Mouse (Mus musculus) left cerebral cortex, postnatal 14 days (tissue): ENCODE data around the gene Gstp1. TPM values are rescaled to one million over a fixed set of nuclear protein-coding genes. Genes with fewer than 3 reads are reported as not detected.

Source experiments
- DNase-seq, 2 experiments: peaks; one replicate each; pipeline ENCODE4 v3.0.0; 2021 to 2022; ENCODE audit warnings: low spot score in 2 of 2, mixed read lengths in 1 of 2
- intact Hi-C: fragments of 180-260 bp; cut with DNase I; formaldehyde crosslinking; loops from one replicate; pipeline ENCODE4 v1.15.1; 2025
- total RNA-seq, 2 experiments: library from RNA; stranded (reverse); gene quantifications; 2 replicates each; pipeline ENCODE4 v1.2.3; 2021

Gene Gstp1
- total RNA-seq, 2 experiments from 2014 or later = 213 to 245 TPM

- DNase-seq = no peak
- intact Hi-C loops = no loop called here
Observed at GRCm38 (mm10) chr19:3990804-3991203, 47.0 kb downstream of the Gstp1 start.

DNA sequence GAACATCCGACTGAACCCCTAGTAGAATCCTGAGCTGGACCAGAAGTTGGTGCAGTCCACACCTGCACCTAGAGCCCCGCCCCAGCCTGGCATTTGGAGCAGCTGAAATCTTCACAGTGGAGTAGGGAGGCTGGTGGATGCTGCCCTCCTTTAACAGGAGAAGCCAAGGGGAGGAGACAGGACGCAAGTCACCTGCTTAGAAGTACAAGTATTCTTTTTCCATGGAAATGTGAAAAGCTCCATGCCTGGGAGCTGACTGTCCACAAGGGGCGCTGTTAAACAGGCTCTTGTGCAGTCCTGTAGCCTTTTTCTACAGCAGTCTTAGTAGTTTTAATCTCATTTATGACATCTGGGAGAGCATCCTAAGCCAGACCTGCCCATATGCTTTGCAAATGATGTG, 49.0 kb downstream of the Gstp1 start:
- no peak for DNase-seq
- intact Hi-C loops = no loop called here

DNA sequence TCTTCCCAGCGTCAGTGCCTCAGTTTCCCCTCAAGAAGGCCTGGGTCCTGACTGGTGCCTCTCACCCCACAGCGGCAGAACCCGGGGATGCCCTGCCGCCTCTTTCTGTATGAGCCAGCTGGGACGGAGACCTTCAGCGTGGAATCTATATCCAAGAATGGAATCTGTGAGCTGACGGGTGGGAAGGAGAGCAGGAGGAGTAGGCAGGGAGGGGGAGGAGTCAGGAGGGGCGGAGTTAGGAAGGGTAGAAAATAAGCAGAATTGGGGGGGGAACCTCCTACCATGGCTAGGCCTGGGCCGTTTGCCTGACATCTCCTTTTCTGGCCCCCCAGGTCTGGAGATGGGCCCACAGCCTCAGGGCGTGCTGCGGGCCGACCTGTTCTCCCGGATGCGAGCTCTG, 49.7 kb downstream of the Gstp1 start:
- intact Hi-C loops = no loop called here
- DNase-seq = no peak

- peak; percentile 51 to 52 for DNase-seq
- intact Hi-C loops = no loop called here
Observed at GRCm38 (mm10) chr19:3986334-3986733, 51.5 kb downstream of the Gstp1 start, which contains the start of gene Acy3. Acy3 (plus strand) TSS chr19:3986570.

Other genes starting within 250 kb of the Gstp1 start
- gene Chka, start 186.2 kb downstream of the Gstp1 start, total RNA-seq = 10 to 100 TPM; 75.5 to 99.5 TPM
- 10 to 100 TPM; 14.4 to 16.1 TPM for gene Tcirg1, start 130.9 kb downstream of the Gstp1 start, total RNA-seq
- gene Ndufs8, start 125.2 kb downstream of the Gstp1 start, total RNA-seq = 100 to 1,000 TPM; 134 to 149 TPM
- gene Aldh3b1, start 108.2 kb downstream of the Gstp1 start, total RNA-seq = 1 to 10 TPM; 1.8 to 2.0 TPM
- 10 to 100 TPM; 16.0 to 18.4 TPM for gene Unc93b1, start 102.8 kb downstream of the Gstp1 start, total RNA-seq
- gene Aldh3b3, start 79.3 kb downstream of the Gstp1 start, total RNA-seq = under 1 TPM in 1 of 2 experiments, not detected in 1; 0.13 TPM
- gene Aldh3b2, start 65.7 kb downstream of the Gstp1 start, total RNA-seq = 1 to 10 TPM; 1.8 to 2.4 TPM
- gene Acy3, start 51.4 kb downstream of the Gstp1 start, total RNA-seq = 1 to 10 TPM; 1.8 to 3.1 TPM
- gene Tbx10, start 45.2 kb downstream of the Gstp1 start, total RNA-seq = not detected
- gene Nudt8, start 37.4 kb downstream of the Gstp1 start, total RNA-seq = 10 to 100 TPM in 1 of 2 experiments, 1 to 10 TPM in 1; 8.5 to 10.3 TPM
- 1 to 10 TPM; 1.2 to 1.6 TPM for gene Gm49405, start 37.4 kb downstream of the Gstp1 start, total RNA-seq
- gene Doc2g, start 34.7 kb downstream of the Gstp1 start, total RNA-seq = 1 to 10 TPM; 3.2 to 3.5 TPM
- 100 to 1,000 TPM; 227 to 231 TPM for gene Ndufv1, start 25.2 kb downstream of the Gstp1 start, total RNA-seq
- gene Gstp2, start 8.0 kb upstream of the Gstp1 start, total RNA-seq = 10 to 100 TPM; 22.3 to 24.3 TPM
- gene Gstp3, start 21.6 kb upstream of the Gstp1 start, total RNA-seq = not detected
- not detected for gene Cabp2, start 43.6 kb upstream of the Gstp1 start, total RNA-seq
- 10 to 100 TPM; 26.4 to 26.7 TPM for gene Cdk2ap2, start 59.2 kb upstream of the Gstp1 start, total RNA-seq
- gene Pitpnm1, start 62.0 kb upstream of the Gstp1 start, total RNA-seq = 100 to 1,000 TPM; 225 to 226 TPM
- 10 to 100 TPM; 83.4 to 94.1 TPM for gene Aip, start 87.9 kb upstream of the Gstp1 start, total RNA-seq
- gene Gpr152, start 101.8 kb upstream of the Gstp1 start, total RNA-seq = not detected
- under 1 TPM; 0.11 to 0.23 TPM for gene Cabp4, start 106.0 kb upstream of the Gstp1 start, total RNA-seq
- gene Coro1b, start 110.6 kb upstream of the Gstp1 start, total RNA-seq = 10 to 100 TPM; 80.7 to 87.5 TPM
- gene Ptprcap, start 115.6 kb upstream of the Gstp1 start, total RNA-seq = 1 to 10 TPM; 1.0 to 1.5 TPM
- 10 to 100 TPM; 39.5 to 39.9 TPM for gene Rps6kb2, start 125.4 kb upstream of the Gstp1 start, total RNA-seq
- 1 to 10 TPM; 3.8 to 5.9 TPM for gene Carns1, start 137.5 kb upstream of the Gstp1 start, total RNA-seq
- gene Tbc1d10c, start 153.3 kb upstream of the Gstp1 start, total RNA-seq = 1 to 10 TPM; 1.6 to 1.8 TPM
- 100 to 1,000 TPM; 323 to 336 TPM for gene Ppp1ca, start 154.1 kb upstream of the Gstp1 start, total RNA-seq
- 1 to 10 TPM; 6.4 to 9.0 TPM for gene Rad9a, start 163.7 kb upstream of the Gstp1 start, total RNA-seq
- 1 to 10 TPM; 1.3 to 1.5 TPM for gene Clcf1, start 176.3 kb upstream of the Gstp1 start, total RNA-seq
- gene AC109138.7, start 176.4 kb upstream of the Gstp1 start, total RNA-seq = not detected
- gene Pold4, start 193.9 kb upstream of the Gstp1 start, total RNA-seq = 10 to 100 TPM; 16.2 to 16.9 TPM
- gene Ssh3, start 231.2 kb upstream of the Gstp1 start, total RNA-seq = 10 to 100 TPM; 44.5 to 52.4 TPM
- gene Ankrd13d, start 245.2 kb upstream of the Gstp1 start, total RNA-seq = 10 to 100 TPM; 84.5 to 84.9 TPM